Mouse (Mus musculus) WW6 (cell line): Measurements from ENCODE around the gene Ccdc47.

Source experiments
- DNase-seq: peaks from one replicate; pipeline ENCODE4 v3.0.0-alpha.2; 2013; ENCODE audit warnings: low read depth, low spot score

Ccdc47 gene

DNA sequence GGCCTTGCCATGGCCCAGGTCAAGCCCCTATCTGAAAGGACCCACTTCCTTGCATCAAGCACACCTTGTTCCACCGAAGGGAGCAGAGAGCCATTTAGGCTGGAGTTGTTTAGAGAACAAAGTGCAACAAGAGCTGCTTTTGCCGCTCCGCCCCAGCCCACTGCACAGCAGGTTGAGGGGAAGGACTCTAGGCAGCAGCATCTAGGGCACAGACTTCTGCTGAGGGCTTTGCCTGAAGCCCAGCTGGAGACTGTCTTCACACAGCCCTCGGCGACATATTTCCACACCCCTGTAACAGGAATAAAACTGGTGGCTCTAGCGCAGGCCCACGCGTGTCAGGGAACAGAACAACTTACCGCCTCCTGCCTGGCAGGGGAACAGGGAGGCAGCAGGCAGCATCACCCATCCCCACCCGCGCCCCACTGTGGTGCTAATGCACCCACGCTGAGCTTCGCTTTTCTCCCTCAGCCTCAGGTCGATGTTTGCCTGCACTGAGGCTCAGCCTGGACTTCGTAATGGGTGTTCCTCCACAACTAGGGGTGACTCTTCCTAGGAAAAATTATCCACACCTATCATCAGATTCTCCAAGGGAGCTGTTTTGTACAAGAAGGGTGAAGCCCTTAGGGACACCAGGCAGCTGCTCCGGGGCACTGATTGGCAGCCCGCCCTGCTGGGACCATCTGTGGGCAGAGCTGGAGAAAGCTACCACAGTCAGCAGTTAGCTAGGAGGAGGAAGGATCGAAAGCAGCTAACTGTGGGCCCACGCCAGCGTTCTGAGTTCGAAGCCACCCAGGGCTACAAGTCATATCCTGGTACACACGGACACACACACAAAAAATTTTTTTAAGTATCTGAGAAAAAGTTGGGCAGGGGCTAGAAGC lies 55.1 kb downstream of the Ccdc47 start, which contains the start of the genes Gm10840 and Limd2:
Gene Gm10840, plus strand, starts transcription at position 10 of the 881 bp plus-strand sequence.
Gene Limd2, minus strand, starts transcription at position 20 of the 881 bp plus-strand sequence.
- no peak for DNase-seq

DNA sequence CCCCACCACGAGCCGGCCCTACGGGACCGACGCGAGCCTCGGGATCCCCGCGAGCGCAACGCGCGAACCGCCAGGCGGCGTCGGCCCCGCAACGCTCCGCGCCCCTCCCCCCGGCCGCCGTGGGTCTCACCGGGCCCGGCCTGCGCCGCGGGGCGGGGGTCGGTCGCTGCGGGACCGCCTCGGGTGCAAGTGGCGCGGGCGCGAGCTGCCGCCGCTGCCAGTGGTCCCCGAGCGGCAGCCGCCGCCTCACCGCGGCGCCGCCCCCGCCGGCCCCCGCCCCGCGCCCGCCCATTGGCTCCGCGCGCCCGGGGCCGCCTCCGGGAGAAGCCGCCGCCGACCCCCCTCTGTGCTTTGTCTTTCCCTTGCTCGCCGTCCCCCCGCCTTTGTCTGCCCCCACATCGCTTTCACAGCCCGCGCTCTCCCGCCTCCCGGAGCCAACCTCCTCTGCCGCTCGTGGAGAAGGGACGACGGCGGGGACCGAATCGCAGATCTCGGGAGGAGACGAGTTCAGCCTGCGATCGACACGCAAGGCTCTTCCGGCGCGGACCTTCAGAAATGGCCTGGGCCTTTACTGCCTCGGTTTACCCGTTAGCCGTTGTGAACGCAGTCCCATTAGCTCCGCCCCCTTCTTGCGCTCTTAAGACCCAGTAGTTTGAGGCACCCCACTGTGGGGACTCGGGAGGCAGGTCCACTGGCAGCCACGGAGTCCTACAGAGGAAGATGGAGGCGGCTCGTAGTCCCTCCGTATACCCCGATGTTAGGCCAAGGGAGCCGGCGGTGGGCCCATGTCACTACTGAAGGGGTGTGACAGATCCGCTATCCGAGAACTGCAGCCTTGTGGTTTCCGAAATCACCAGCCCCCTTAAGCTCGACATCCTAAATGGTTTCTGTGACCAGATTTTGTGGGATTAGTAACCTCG lies 56.0 kb downstream of the Ccdc47 start:
- DNase-seq = peak; percentile 38

DNA sequence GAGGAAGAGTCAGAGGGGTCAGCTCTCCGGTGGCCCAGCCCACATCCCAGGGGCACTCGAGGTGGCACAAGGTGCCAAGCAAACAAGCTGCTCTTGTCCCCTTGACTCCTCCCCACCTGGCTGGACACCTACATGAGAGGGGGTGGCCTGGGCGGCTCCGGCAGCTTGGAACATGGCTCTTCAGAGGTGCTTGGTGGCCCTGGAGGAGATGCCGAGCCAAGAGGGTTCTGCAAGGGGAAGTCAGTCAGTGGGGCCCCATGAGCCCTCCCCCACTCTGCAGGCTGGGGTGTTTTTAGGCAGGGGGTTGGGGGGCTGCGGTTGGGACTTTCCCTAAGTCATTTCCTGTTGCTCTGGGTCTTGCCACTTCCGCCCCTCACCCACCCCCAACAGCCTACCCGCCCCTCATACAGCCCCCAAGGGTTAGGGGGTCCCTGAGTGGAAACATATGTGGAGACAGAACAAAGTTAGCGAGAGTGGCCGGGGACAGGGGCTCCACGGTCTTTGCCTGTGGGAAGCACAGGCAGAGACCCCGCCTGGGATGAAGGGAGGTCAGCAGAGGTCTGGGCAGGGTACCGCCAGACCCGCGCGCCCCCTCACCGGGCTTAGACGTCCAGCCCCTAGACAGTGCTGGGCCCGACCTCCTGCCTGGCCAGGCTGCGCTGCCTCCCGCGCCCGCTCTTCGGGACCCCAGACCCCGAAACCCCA lies 56.8 kb downstream of the Ccdc47 start:
- no peak for DNase-seq

DNA sequence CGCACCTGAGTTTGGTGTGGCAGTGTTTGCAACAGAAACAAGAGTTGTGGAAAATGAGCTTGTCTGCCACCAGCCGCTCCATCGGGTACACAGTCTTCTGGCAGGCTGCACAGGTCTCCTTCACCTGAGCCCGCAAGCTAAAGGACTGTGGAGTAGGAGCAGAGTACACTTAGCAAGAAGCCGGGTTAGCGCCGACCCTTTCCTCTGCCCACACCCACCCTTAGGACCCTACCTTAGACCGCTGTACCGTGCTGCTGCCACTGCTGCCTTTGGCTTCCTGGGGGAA lies 57.3 kb downstream of the Ccdc47 start:
- no peak for DNase-seq

GRCm38 (mm10) chr11:106158081-106158929 lies 57.8 kb downstream of the Ccdc47 start:
- no peak for DNase-seq

GRCm38 (mm10) chr11:106157154-106157553 lies 59.0 kb downstream of the Ccdc47 start:
- DNase-seq = no peak

- no peak for DNase-seq
Observed at GRCm38 (mm10) chr11:106156257-106156656, 59.9 kb downstream of the Ccdc47 start.

DNA sequence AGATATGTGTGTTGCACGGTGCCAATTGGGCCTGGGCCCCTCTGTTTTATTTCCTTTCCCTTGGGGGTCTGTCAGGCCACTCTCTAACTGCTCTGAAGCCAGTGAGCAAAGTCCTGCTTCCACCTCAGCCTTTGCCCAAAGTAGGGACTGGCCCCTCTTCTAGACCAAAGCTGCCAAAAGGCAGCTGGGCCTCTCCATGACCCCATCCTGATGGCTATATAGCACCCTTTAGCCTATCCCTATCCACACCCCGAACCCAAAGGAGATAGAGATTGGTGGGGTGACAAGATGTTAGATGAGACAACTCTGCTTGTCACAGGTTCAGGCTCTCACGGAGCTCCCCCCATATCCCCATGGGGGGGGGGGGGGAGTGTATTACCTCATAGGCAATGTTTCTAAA lies 60.4 kb downstream of the Ccdc47 start:
- DNase-seq = no peak

DNA sequence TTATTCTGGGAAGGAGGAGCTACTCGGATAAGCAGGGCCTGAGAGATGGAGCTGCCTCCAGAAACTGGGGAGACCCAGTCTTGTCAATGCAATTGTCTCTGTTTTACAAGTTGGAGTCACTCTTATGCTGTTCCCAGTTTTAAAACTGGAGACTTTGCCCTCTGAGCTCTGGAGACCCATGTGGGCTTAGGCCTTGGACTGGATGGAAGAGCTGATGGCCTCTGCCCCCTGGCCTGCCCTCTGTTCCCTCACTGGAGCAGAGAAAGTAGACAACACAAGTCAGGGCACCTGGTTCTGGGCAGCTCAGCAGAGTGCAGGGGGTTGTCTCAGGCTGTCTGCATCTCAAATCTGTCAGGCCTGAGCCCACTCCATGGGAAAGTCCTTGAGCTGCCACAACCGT lies 61.4 kb downstream of the Ccdc47 start:
- DNase-seq = no peak

GRCm38 (mm10) chr11:106154091-106154490 lies 62.1 kb downstream of the Ccdc47 start:
- no peak for DNase-seq

GRCm38 (mm10) chr11:106152132-106152531 lies 64.0 kb downstream of the Ccdc47 start:
- DNase-seq = no peak

GRCm38 (mm10) chr11:106151219-106151618 lies 64.9 kb downstream of the Ccdc47 start:
- DNase-seq = no peak
